Mouse (Mus musculus) limb, embryonic 13.5 days (tissue): ENCODE data around the gene Gm14180. TPM values are rescaled to one million over a fixed set of nuclear protein-coding genes. Genes with fewer than 3 reads are reported as not detected.

Source experiments
- polyA plus RNA-seq: library from polyadenylated mRNA; unstranded; fragments of >200 nt; fragmentation: Nextera tagmentation; extraction: Ambion mirVana; gene quantifications from 2 replicates; pipeline ENCODE4 v1.2.1, GENCODE M21; 2015

Gene Gm14180
- polyA plus RNA-seq, 1 experiment from 2014 or later: not detected

Other genes starting within 250 kb of the Gm14180 start
- gene Krt23, start 241.2 kb downstream of the Gm14180 start, polyA plus RNA-seq: 0.28 and 0.33 TPM in 2 replicates
- gene Krt39, start 213.0 kb downstream of the Gm14180 start, polyA plus RNA-seq: not detected in 2 replicates
- not detected in 2 replicates for gene Krt40, start 191.1 kb downstream of the Gm14180 start, polyA plus RNA-seq
- gene Krtap3-3, start 183.4 kb downstream of the Gm14180 start, polyA plus RNA-seq: not detected in 2 replicates
- not detected in 2 replicates for gene Krtap3-2, start 177.4 kb downstream of the Gm14180 start, polyA plus RNA-seq
- gene Gm11939, start 174.8 kb downstream of the Gm14180 start, polyA plus RNA-seq: not detected in 2 replicates
- not detected in 2 replicates for gene Krtap3-1, start 167.7 kb downstream of the Gm14180 start, polyA plus RNA-seq
- gene Krtap1-5, start 153.3 kb downstream of the Gm14180 start, polyA plus RNA-seq: not detected in 2 replicates
- gene Krtap1-4, start 150.6 kb downstream of the Gm14180 start, polyA plus RNA-seq: not detected in 2 replicates
- gene Krtap1-3, start 143.0 kb downstream of the Gm14180 start, polyA plus RNA-seq: not detected in 2 replicates
- gene Krtap9-3, start 136.2 kb downstream of the Gm14180 start, polyA plus RNA-seq: not detected in 2 replicates
- gene Gm11938, start 131.0 kb downstream of the Gm14180 start, polyA plus RNA-seq: not detected in 2 replicates
- gene Gm11937, start 124.1 kb downstream of the Gm14180 start, polyA plus RNA-seq: not detected in 2 replicates
- not detected in 2 replicates for gene Krtap2-4, start 119.4 kb downstream of the Gm14180 start, polyA plus RNA-seq
- gene Gm11562, start 113.9 kb downstream of the Gm14180 start, polyA plus RNA-seq: not detected in 2 replicates
- gene Krtap4-1, start 106.1 kb downstream of the Gm14180 start, polyA plus RNA-seq: not detected in 2 replicates
- not detected in 2 replicates for gene Krtap4-2, start 99.2 kb downstream of the Gm14180 start, polyA plus RNA-seq
- not detected in 2 replicates for gene Krtap4-7, start 90.2 kb downstream of the Gm14180 start, polyA plus RNA-seq
- gene Gm11555, start 84.1 kb downstream of the Gm14180 start, polyA plus RNA-seq: not detected in 2 replicates
- not detected in 2 replicates for gene Gm11563, start 75.3 kb downstream of the Gm14180 start, polyA plus RNA-seq
- not detected in 2 replicates for gene Krtap4-6, start 68.3 kb downstream of the Gm14180 start, polyA plus RNA-seq
- gene Gm14190, start 43.5 kb downstream of the Gm14180 start, polyA plus RNA-seq: not detected in 2 replicates
- gene Gm11595, start 38.6 kb upstream of the Gm14180 start, polyA plus RNA-seq: not detected in 2 replicates
- gene Krtap4-8, start 46.4 kb upstream of the Gm14180 start, polyA plus RNA-seq: not detected in 2 replicates
- not detected in 2 replicates for gene Krtap4-9, start 50.9 kb upstream of the Gm14180 start, polyA plus RNA-seq
- not detected in 2 replicates for gene Gm11596, start 59.2 kb upstream of the Gm14180 start, polyA plus RNA-seq
- not detected in 2 replicates for gene Gm11569, start 64.6 kb upstream of the Gm14180 start, polyA plus RNA-seq
- gene Gm11554, start 70.2 kb upstream of the Gm14180 start, polyA plus RNA-seq: not detected in 2 replicates
- not detected in 2 replicates for gene Krtap4-13, start 75.6 kb upstream of the Gm14180 start, polyA plus RNA-seq
- gene Gm11564, start 81.4 kb upstream of the Gm14180 start, polyA plus RNA-seq: not detected in 2 replicates
- gene 2300003K06Rik, start 103.8 kb upstream of the Gm14180 start, polyA plus RNA-seq: not detected in 2 replicates
- gene Krtap4-16, start 117.3 kb upstream of the Gm14180 start, polyA plus RNA-seq: not detected in 2 replicates
- not detected in 2 replicates for gene Gm11568, start 123.6 kb upstream of the Gm14180 start, polyA plus RNA-seq
- gene Gm11559, start 130.2 kb upstream of the Gm14180 start, polyA plus RNA-seq: not detected in 2 replicates
- gene Krtap9-1, start 139.1 kb upstream of the Gm14180 start, polyA plus RNA-seq: not detected in 2 replicates
- not detected in 2 replicates for gene Gm11567, start 144.9 kb upstream of the Gm14180 start, polyA plus RNA-seq
- gene Krtap31-1, start 173.6 kb upstream of the Gm14180 start, polyA plus RNA-seq: not detected in 2 replicates
- not detected in 2 replicates for gene Gm11565, start 180.5 kb upstream of the Gm14180 start, polyA plus RNA-seq
- not detected in 2 replicates for gene Krtap31-2, start 202.0 kb upstream of the Gm14180 start, polyA plus RNA-seq
- not detected in 2 replicates for gene Krtap9-5, start 214.2 kb upstream of the Gm14180 start, polyA plus RNA-seq
- gene Krtap29-1, start 244.8 kb upstream of the Gm14180 start, polyA plus RNA-seq: not detected in 2 replicates